Mouse (Mus musculus) heart, embryonic 12.5 days (tissue): ENCODE results near the gene Sit1. TPM values are rescaled to one million over a fixed set of nuclear protein-coding genes. Genes with fewer than 3 reads are reported as not detected.

Experiments
- ATAC-seq: fragments of 200-750 bp; cut with Nextera tagmentation; 2 replicates; pipeline ENCODE4 v1.8.0; 2017; ENCODE audit warnings: moderate TSS enrichment, moderate library complexity; ENCODE audit not compliant: insufficient number of reproducible peaks, low FRiP score
- H3K27ac ChIP-seq: fragments of 300-500 bp; sonication (generic); 2 replicates; pipeline ENCODE4 v1.5.1; 2016; ENCODE audit warnings: mild to moderate bottlenecking, moderate library complexity; ENCODE audit not compliant: poor library complexity, severe bottlenecking
- H3K27me3 ChIP-seq: fragments of 300-500 bp; sonication (generic); replicated peaks from 2 replicates; pipeline ENCODE4 v1.6.1; 2016; ENCODE audit warnings: mild to moderate bottlenecking, moderate library complexity
- H3K36me3 ChIP-seq: fragments of 300-500 bp; sonication (generic); 2 replicates; pipeline ENCODE4 v1.6.1; 2016; ENCODE audit warnings: mild to moderate bottlenecking, moderate library complexity
- H3K4me1 ChIP-seq: fragments of 300-500 bp; sonication (generic); replicated peaks from 2 replicates; pipeline ENCODE4 v1.6.1; 2016; ENCODE audit warnings: mild to moderate bottlenecking
- H3K4me2 ChIP-seq: fragments of 300-500 bp; sonication (generic); 2 replicates; pipeline ENCODE4 v1.6.1; 2016; ENCODE audit warnings: mild to moderate bottlenecking, moderate library complexity
- H3K4me3 ChIP-seq: fragments of 300-500 bp; sonication (generic); 2 replicates; pipeline ENCODE4 v1.5.1; 2016; ENCODE audit warnings: mild to moderate bottlenecking
- H3K9ac ChIP-seq: fragments of 300-500 bp; sonication (generic); 2 replicates; pipeline ENCODE4 v1.6.1; 2016; ENCODE audit warnings: mild to moderate bottlenecking, moderate library complexity
- H3K9me3 ChIP-seq: fragments of 300-500 bp; sonication (generic); replicated peaks from 2 replicates; pipeline ENCODE4 v1.6.1; 2016; ENCODE audit warnings: mild to moderate bottlenecking, moderate library complexity
- WGBS: fragments of 180-500 bp; shearing (Covaris S2); methylation state at CpG from one replicate; pipeline ENCODE4 v1.1.7; 2016; 5-methylcytosine and 5-hydroxymethylcytosine counted together
- polyA plus RNA-seq: library from polyadenylated mRNA; unstranded; fragments of >200 nt; fragmentation: Nextera tagmentation; extraction: Ambion mirVana; gene quantifications from 2 replicates; pipeline ENCODE4 v1.2.1, GENCODE M21; 2016

Gene Sit1
- polyA plus RNA-seq, 1 experiment from 2014 or later: not detected

GRCm38 (mm10) chr4:43465935-43466334, 17.6 kb downstream of the Sit1 start:
- 77% methylated on average over 6 of the region's 6 CpGs for WGBS
- H3K9ac ChIP-seq: no peak overlapping the region
- ATAC-seq: 0 out of 2 replicates have a peak, but pooled peaks have one; percentile 36
- H3K4me3 ChIP-seq: no peak overlapping the region
- H3K4me2 ChIP-seq: no peak overlapping the region
- no peaks in the 10 kb centered on the region for H3K27me3 ChIP-seq
- H3K9me3 ChIP-seq: no peaks in the 10 kb centered on the region
- H3K36me3 ChIP-seq: no peaks in the 10 kb centered on the region
- no peak overlapping the region for H3K27ac ChIP-seq
- H3K4me1 ChIP-seq: no peaks in the 10 kb centered on the region

GRCm38 (mm10) chr4:43463102-43463501, 20.4 kb downstream of the Sit1 start:
- no peak overlapping the region for H3K4me2 ChIP-seq
- H3K36me3 ChIP-seq: no peaks in the 10 kb centered on the region
- no peak overlapping the region for H3K4me3 ChIP-seq
- H3K27me3 ChIP-seq: 0 out of 2 replicates have a peak, but pooled peaks cover 2% of the 10 kb centered on the region
- ATAC-seq: no peak
- no peaks in the 10 kb centered on the region for H3K9me3 ChIP-seq
- H3K4me1 ChIP-seq: no peaks in the 10 kb centered on the region
- H3K9ac ChIP-seq: no peak overlapping the region
- H3K27ac ChIP-seq: no peak overlapping the region
- WGBS: 80% methylated on average over 5 of the region's 5 CpGs

DNA sequence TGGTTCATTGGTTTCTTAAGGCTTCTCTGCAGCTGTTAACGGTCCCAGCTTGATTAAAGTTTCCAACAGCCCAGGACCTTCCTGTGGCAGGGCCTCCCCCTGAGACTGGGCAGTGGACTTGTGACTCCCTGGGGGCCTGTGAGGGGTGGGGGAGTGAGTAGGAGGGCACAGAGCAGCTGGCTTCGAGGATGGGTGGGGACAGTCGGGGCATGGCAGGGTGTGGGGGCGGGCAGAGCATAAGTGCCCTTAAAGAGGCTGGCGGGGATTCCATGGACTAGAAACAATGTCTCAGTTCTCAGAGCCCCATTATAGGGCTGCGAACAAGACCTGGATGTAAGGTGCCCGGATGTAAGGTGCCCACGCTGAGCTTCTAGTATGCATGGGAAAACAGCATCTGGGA, 26.4 kb downstream of the Sit1 start:
- no peak overlapping the region for H3K9ac ChIP-seq
- H3K4me2 ChIP-seq: no peak overlapping the region
- peaks cover 30% of the 10 kb centered on the region for H3K4me1 ChIP-seq
- H3K4me3 ChIP-seq: no peak overlapping the region
- peaks cover 42% of the 10 kb centered on the region for H3K27me3 ChIP-seq
- H3K27ac ChIP-seq: no peak overlapping the region
- no peaks in the 10 kb centered on the region for H3K9me3 ChIP-seq
- H3K36me3 ChIP-seq: no peaks in the 10 kb centered on the region
- ATAC-seq: no peak
- WGBS: 14% methylated on average over 8 of the region's 8 CpGs

GRCm38 (mm10) chr4:43456470-43456869, 27.1 kb downstream of the Sit1 start:
- Histone ChIP-seq H3K27ac (no peak overlapping the region), H3K4me1 (peaks cover 30% of the 10 kb centered on the region), H3K9ac (no peak overlapping the region), H3K27me3 (peaks cover 49% of the 10 kb centered on the region), H3K36me3 (no peaks in the 10 kb centered on the region), H3K4me3 (no peak overlapping the region), H3K4me2 (no peak overlapping the region), H3K9me3 (no peaks in the 10 kb centered on the region)
- no peak for ATAC-seq
- 28% methylated on average over 4 of the region's 4 CpGs for WGBS

- H3K4me1 ChIP-seq: peaks cover 30% of the 10 kb centered on the region
- H3K4me3 ChIP-seq: peak within 1 kb of the TSS; percentile 35
- peaks cover 53% of the 10 kb centered on the region for H3K27me3 ChIP-seq
- no peaks in the 10 kb centered on the region for H3K9me3 ChIP-seq
- 26% methylated on average over 20 of the region's 20 CpGs for WGBS
- peak within 1 kb of the TSS; percentile 48; the same call in 1 of the 2 replicates for H3K9ac ChIP-seq
- no peak within 1 kb of the TSS for H3K27ac ChIP-seq
- H3K4me2 ChIP-seq: peak within 1 kb of the TSS; percentile 71
- no peaks in the 10 kb centered on the region for H3K36me3 ChIP-seq
- no peak for ATAC-seq
Observed at GRCm38 (mm10) chr4:43454041-43454836, 29.3 kb downstream of the Sit1 start, which contains the start of gene Cd72. Cd72 (minus strand) TSS chr4:43454628.

GRCm38 (mm10) chr4:43453413-43453812, 30.1 kb downstream of the Sit1 start:
- under 1% methylated on average over 18 of the region's 18 CpGs for whole genome bisulfite sequencing
- H3K9me3 ChIP-seq: no peaks in the 10 kb centered on the region
- H3K4me2 ChIP-seq: peak overlapping the region; percentile 71
- ATAC-seq: no peak
- peaks cover 53% of the 10 kb centered on the region for H3K27me3 ChIP-seq
- H3K9ac ChIP-seq: peak overlapping the region; percentile 48; the same call in 1 of the 2 replicates
- H3K4me3 ChIP-seq: peak overlapping the region; percentile 35
- H3K4me1 ChIP-seq: peaks cover 30% of the 10 kb centered on the region
- no peak overlapping the region for H3K27ac ChIP-seq
- no peaks in the 10 kb centered on the region for H3K36me3 ChIP-seq

- Histone ChIP-seq H3K4me3 (no peak overlapping the region), H3K36me3 (peaks cover 8% of the 10 kb centered on the region), H3K4me2 (no peak overlapping the region), H3K27ac (no peak overlapping the region), H3K9ac (no peak overlapping the region), H3K4me1 (peaks cover 30% of the 10 kb centered on the region), H3K27me3 (peaks cover 51% of the 10 kb centered on the region), H3K9me3 (no peaks in the 10 kb centered on the region)
- WGBS: 38% methylated on average over 11 of the region's 11 CpGs
- no peak for ATAC-seq
Observed at GRCm38 (mm10) chr4:43452315-43452714, 31.2 kb downstream of the Sit1 start.

- H3K9ac ChIP-seq: no peak overlapping the region
- 87% methylated on average over 3 of the region's 3 CpGs for WGBS
- no peak overlapping the region for H3K4me3 ChIP-seq
- peaks cover 22% of the 10 kb centered on the region for H3K4me1 ChIP-seq
- peaks cover 32% of the 10 kb centered on the region for H3K36me3 ChIP-seq
- no peak for ATAC-seq
- H3K27ac ChIP-seq: no peak overlapping the region
- H3K4me2 ChIP-seq: no peak overlapping the region
- peaks cover 25% of the 10 kb centered on the region for H3K27me3 ChIP-seq
- no peaks in the 10 kb centered on the region for H3K9me3 ChIP-seq
Observed at GRCm38 (mm10) chr4:43448554-43448953, 35.0 kb downstream of the Sit1 start.

DNA sequence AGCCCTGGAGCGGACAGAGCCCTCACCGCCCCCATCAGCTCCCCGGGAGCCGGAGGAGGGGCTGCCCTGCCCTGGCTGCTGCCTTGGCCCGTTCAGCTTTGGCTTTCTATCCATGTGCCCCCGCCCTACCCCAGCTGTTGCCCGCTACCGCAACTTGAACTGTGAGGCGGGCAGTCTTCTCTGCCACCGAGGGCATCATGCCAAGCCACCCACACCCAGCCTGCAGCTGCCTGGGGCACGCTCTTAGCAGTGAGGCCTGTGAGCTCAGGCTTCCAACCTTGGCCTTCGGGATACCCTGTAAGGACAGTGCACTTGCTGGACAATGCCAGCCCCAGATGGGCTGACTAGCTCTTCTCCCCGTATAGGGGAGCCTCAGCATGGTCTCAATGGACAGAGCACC, 36.3 kb downstream of the Sit1 start:
- no peak overlapping the region for H3K9ac ChIP-seq
- H3K27ac ChIP-seq: no peak overlapping the region
- peaks cover 12% of the 10 kb centered on the region for H3K4me1 ChIP-seq
- H3K4me2 ChIP-seq: no peak overlapping the region
- ATAC-seq: no peak
- no peak overlapping the region for H3K4me3 ChIP-seq
- H3K36me3 ChIP-seq: peaks cover 32% of the 10 kb centered on the region
- 96% methylated on average over 13 of the region's 13 CpGs for WGBS
- peaks cover 12% of the 10 kb centered on the region for H3K27me3 ChIP-seq
- H3K9me3 ChIP-seq: no peaks in the 10 kb centered on the region

- H3K4me1 ChIP-seq: peaks cover 12% of the 10 kb centered on the region
Observed at GRCm38 (mm10) chr4:43443511-43443910, 40.0 kb downstream of the Sit1 start.

GRCm38 (mm10) chr4:43442456-43443361, 40.8 kb downstream of the Sit1 start:
- H3K27me3 ChIP-seq: no peaks in the 10 kb centered on the region
- peak; percentile 78 for ATAC-seq
- peak overlapping the region; percentile 80 for H3K4me2 ChIP-seq
- peak overlapping the region; percentile 94 for H3K4me3 ChIP-seq
- peaks cover 28% of the 10 kb centered on the region for H3K36me3 ChIP-seq
- under 1% methylated on average over 88 of the region's 88 CpGs for WGBS
- H3K4me1 ChIP-seq: peaks cover 12% of the 10 kb centered on the region
- peak overlapping the region; percentile 91 for H3K27ac ChIP-seq
- H3K9me3 ChIP-seq: peaks cover 3% of the 10 kb centered on the region; the same call in 1 of the 2 replicates
- H3K9ac ChIP-seq: peak overlapping the region; percentile 99

More at GRCm38 (mm10) chr4:43443511-43443910, 40.0 kb downstream of the Sit1 start:
- H3K4me2 ChIP-seq: peak overlapping the region; percentile 80
- peak overlapping the region; percentile 99 for H3K9ac ChIP-seq
- H3K4me3 ChIP-seq: peak overlapping the region; percentile 94
- H3K27ac ChIP-seq: peak overlapping the region; percentile 91
- H3K27me3 ChIP-seq: no peaks in the 10 kb centered on the region
- no peak for ATAC-seq
- under 1% methylated on average over 25 of the region's 28 CpGs for WGBS
- peaks cover 32% of the 10 kb centered on the region for H3K36me3 ChIP-seq
- H3K9me3 ChIP-seq: peaks cover 2% of the 10 kb centered on the region; the same call in 1 of the 2 replicates
